Mouse (Mus musculus): Measurements from ENCODE around the gene Pkd1.

- no peak for TF ChIP-seq POLR2A (IDR thresholded peaks at IDR 0.05; ENCODE audit: borderline replicate concordance, extremely low read depth, insufficient read depth, insufficient read length, poor library complexity, severe bottlenecking)
- no peak for TF ChIP-seq CTCF (IDR thresholded peaks at IDR 0.05; ENCODE audit: borderline replicate concordance, extremely low read depth, insufficient read depth, insufficient read length)
These were observed 36.9 kb downstream of the Pkd1 start for GRCm38 (mm10) chr17:24586532-24586931.

Measured in brain, embryonic 14.5 days (tissue).